7 mouse cellular contexts compared by ENCODE assay signal in genomic region chr1:139421521-139421874, GRCm38 (mm10). TPM values are rescaled to one million over a fixed set of nuclear protein-coding genes. Genes with fewer than 3 reads are reported as not detected.
DNase-seq lines count a peak whose midpoint lies in the region; ATAC-seq and TF ChIP-seq lines count a peak whose summit lies in the region.

No protein-coding gene starts in this region.

- no peak; the same call in 1 of the 2 replicates for ATAC-seq in neural tube, embryonic 11.5 days (ENCODE audit: insufficient read depth, low FRiP score, low TSS enrichment)
- ATAC-seq in forebrain, embryonic 11.5 days (replicated peaks; ENCODE audit: low FRiP score) = peak; percentile 32
- ATAC-seq in limb, embryonic 14.5 days (ENCODE audit: low FRiP score, low read depth) = peak; percentile 8; the same call in 1 of the 2 replicates
- no peak for ATAC-seq in stomach, embryonic 15.5 days (ENCODE audit: insufficient read depth, low FRiP score, low read depth)

- H3K4me3 ChIP-seq in neural tube, embryonic 11.5 days (ENCODE audit: low read depth, low read length) = peak overlapping the region; percentile 88
- peak overlapping the region; percentile 80 for H3K4me3 ChIP-seq in forebrain, embryonic 11.5 days (ENCODE audit: low read depth, low read length)
- H3K4me3 ChIP-seq in limb, embryonic 14.5 days (replicated peaks; ENCODE audit: low read length) = peak overlapping the region; percentile 87
- peak overlapping the region; percentile 78 for H3K4me3 ChIP-seq in stomach, embryonic 15.5 days (replicated peaks)

- H3K9me3 ChIP-seq in neural tube, embryonic 11.5 days (ENCODE audit: control insufficient read depth, low read length) = no peaks in the 10 kb centered on the region
- no peaks in the 10 kb centered on the region for H3K9me3 ChIP-seq in forebrain, embryonic 11.5 days (ENCODE audit: control insufficient read depth, low read length)
- no peaks in the 10 kb centered on the region for H3K9me3 ChIP-seq in limb, embryonic 14.5 days (ENCODE audit: control insufficient read depth, low read length)
- no peaks in the 10 kb centered on the region for H3K9me3 ChIP-seq in stomach, embryonic 15.5 days

- H3K27me3 ChIP-seq in neural tube, embryonic 11.5 days (ENCODE audit: control insufficient read depth, insufficient read depth, low read length) = no peaks in the 10 kb centered on the region
- no peaks in the 10 kb centered on the region for H3K27me3 ChIP-seq in forebrain, embryonic 11.5 days (ENCODE audit: control insufficient read depth, insufficient read depth, low read length)
- no peaks in the 10 kb centered on the region for H3K27me3 ChIP-seq in limb, embryonic 14.5 days (ENCODE audit: control insufficient read depth, insufficient read depth, low read length)
- H3K27me3 ChIP-seq in stomach, embryonic 15.5 days (replicated peaks) = no peaks in the 10 kb centered on the region

- no peak for TF ChIP-seq POLR2A in limb, embryonic 14.5 days (IDR thresholded peaks at IDR 0.05; ENCODE audit: borderline replicate concordance, extremely low read depth, insufficient read depth, insufficient read length)

- H3K27ac ChIP-seq in neural tube, embryonic 11.5 days (ENCODE audit: low read depth, low read length) = no peak overlapping the region
- no peak overlapping the region for H3K27ac ChIP-seq in forebrain, embryonic 11.5 days (ENCODE audit: low read depth, low read length)
- peak overlapping the region; percentile 87; the same call in 1 of the 2 replicates for H3K27ac ChIP-seq in limb, embryonic 14.5 days (replicated peaks; ENCODE audit: low read depth, low read length)
- no peak overlapping the region for H3K27ac ChIP-seq in stomach, embryonic 15.5 days

- WGBS in neural tube, embryonic 11.5 days = 4% methylated on average over 8 of the region's 8 CpGs
- 10% methylated on average over 8 of the region's 8 CpGs for WGBS in forebrain, embryonic 11.5 days
- 3% methylated on average over 8 of the region's 8 CpGs for WGBS in limb, embryonic 14.5 days
- 3% methylated on average over 8 of the region's 8 CpGs for WGBS in stomach, embryonic 15.5 days

- peak overlapping the region; percentile 96 for H3K9ac ChIP-seq in neural tube, embryonic 11.5 days (ENCODE audit: low read length)
- peak overlapping the region; percentile 96 for H3K9ac ChIP-seq in forebrain, embryonic 11.5 days (ENCODE audit: low read length)
- peak overlapping the region; percentile 95 for H3K9ac ChIP-seq in limb, embryonic 14.5 days (ENCODE audit: low read depth, low read length, severe bottlenecking)
- peak overlapping the region; percentile 84; the same call in 1 of the 2 replicates for H3K9ac ChIP-seq in stomach, embryonic 15.5 days

- peaks cover 21% of the 10 kb centered on the region for H3K4me1 ChIP-seq in neural tube, embryonic 11.5 days (ENCODE audit: control insufficient read depth, insufficient read depth, low read length)
- peaks cover 13% of the 10 kb centered on the region for H3K4me1 ChIP-seq in forebrain, embryonic 11.5 days (replicated peaks; ENCODE audit: control insufficient read depth, insufficient read depth, low read length)
- H3K4me1 ChIP-seq in limb, embryonic 14.5 days (ENCODE audit: control insufficient read depth, insufficient read depth, low read length) = peaks cover 24% of the 10 kb centered on the region
- H3K4me1 ChIP-seq in stomach, embryonic 15.5 days = peaks cover 22% of the 10 kb centered on the region

- H3K4me2 ChIP-seq in neural tube, embryonic 11.5 days (ENCODE audit: low read depth) = peak overlapping the region; percentile 81
- H3K4me2 ChIP-seq in forebrain, embryonic 11.5 days (ENCODE audit: low read depth, low read length, severe bottlenecking) = peak overlapping the region; percentile 73
- H3K4me2 ChIP-seq in limb, embryonic 14.5 days (replicated peaks; ENCODE audit: low read depth, low read length, severe bottlenecking) = peak overlapping the region; percentile 70
- H3K4me2 ChIP-seq in stomach, embryonic 15.5 days = peak overlapping the region; percentile 65

- no peaks in the 10 kb centered on the region for H3K36me3 ChIP-seq in neural tube, embryonic 11.5 days (ENCODE audit: control insufficient read depth, insufficient read depth, low read length)
- H3K36me3 ChIP-seq in forebrain, embryonic 11.5 days (ENCODE audit: control insufficient read depth, insufficient read depth, low read length) = no peaks in the 10 kb centered on the region
- H3K36me3 ChIP-seq in limb, embryonic 14.5 days (ENCODE audit: control insufficient read depth, insufficient read depth, low read length) = 0 out of 2 replicates have a peak, but pooled peaks cover 2% of the 10 kb centered on the region
- H3K36me3 ChIP-seq in stomach, embryonic 15.5 days = no peaks in the 10 kb centered on the region

- no peak for DNase-seq in neural tube, embryonic 11.5 days (ENCODE audit: low spot score)
- no peak for DNase-seq in neural tube, embryonic 10.5 days (ENCODE audit: extremely low spot score, low spot score)
- DNase-seq in forebrain, embryonic 11.5 days (ENCODE audit: low spot score) = no peak
- DNase-seq in limb, embryonic 14.5 days (ENCODE audit: low spot score) = no peak
- DNase-seq in frontal cortex, adult 2 months (ENCODE audit: extremely low spot score in 1 of 2, low spot score in 1 of 2) = no peak
- no peak for DNase-seq in right cerebral cortex, postnatal 14 days

RNA-seq across cellular contexts. Expression of gene Zbtb41, which starts 0.6 kb away (rescaled TPM):
- polyA plus RNA-seq in neural tube, embryonic 11.5 days (2014; fragmentation: Nextera tagmentation; extraction: Ambion mirVana) = 19.4 and 19.6 TPM in 2 replicates
- 18.3 and 21.0 TPM in 2 replicates for polyA plus RNA-seq in forebrain, embryonic 11.5 days (2014; fragmentation: Nextera tagmentation; extraction: Ambion mirVana)
- polyA plus RNA-seq in limb, embryonic 14.5 days (2012; rRNA removed) = 7.0 and 7.8 TPM in 2 replicates
- 12.8 and 15.1 TPM in 2 replicates for polyA plus RNA-seq in limb, embryonic 14.5 days (2014; fragmentation: Nextera tagmentation; extraction: Ambion mirVana)
- polyA plus RNA-seq in stomach, embryonic 15.5 days (2015; fragmentation: Nextera tagmentation; extraction: Ambion mirVana) = 7.8 and 8.7 TPM in 2 replicates
- polyA plus RNA-seq in frontal cortex, adult 2 months (2012; rRNA removed) = 8.2 and 9.0 TPM in 2 replicates

RNA-seq across cellular contexts. Expression of gene Aspm, which starts 33.1 kb away (rescaled TPM):
- polyA plus RNA-seq in neural tube, embryonic 11.5 days (2014; fragmentation: Nextera tagmentation; extraction: Ambion mirVana) = 23.7 and 24.1 TPM in 2 replicates
- 33.1 and 34.3 TPM in 2 replicates for polyA plus RNA-seq in forebrain, embryonic 11.5 days (2014; fragmentation: Nextera tagmentation; extraction: Ambion mirVana)
- 8.0 and 10.9 TPM in 2 replicates for polyA plus RNA-seq in limb, embryonic 14.5 days (2012; rRNA removed)
- 16.3 and 18.2 TPM in 2 replicates for polyA plus RNA-seq in limb, embryonic 14.5 days (2014; fragmentation: Nextera tagmentation; extraction: Ambion mirVana)
- 12.9 and 13.7 TPM in 2 replicates for polyA plus RNA-seq in stomach, embryonic 15.5 days (2015; fragmentation: Nextera tagmentation; extraction: Ambion mirVana)
- 0.28 and 0.34 TPM in 2 replicates for polyA plus RNA-seq in frontal cortex, adult 2 months (2012; rRNA removed)

RNA-seq across cellular contexts. Expression of gene Crb1, which starts 44.6 kb away (rescaled TPM):
- polyA plus RNA-seq in neural tube, embryonic 11.5 days (2014; fragmentation: Nextera tagmentation; extraction: Ambion mirVana) = 2.3 and 2.5 TPM in 2 replicates
- polyA plus RNA-seq in forebrain, embryonic 11.5 days (2014; fragmentation: Nextera tagmentation; extraction: Ambion mirVana) = 2.0 and 2.1 TPM in 2 replicates
- 0.04 and 0.05 TPM in 2 replicates for polyA plus RNA-seq in limb, embryonic 14.5 days (2012; rRNA removed)
- not detected in 2 replicates for polyA plus RNA-seq in limb, embryonic 14.5 days (2014; fragmentation: Nextera tagmentation; extraction: Ambion mirVana)
- polyA plus RNA-seq in stomach, embryonic 15.5 days (2015; fragmentation: Nextera tagmentation; extraction: Ambion mirVana) = 0.12 and 0.15 TPM in 2 replicates
- 0.23 and 0.34 TPM in 2 replicates for polyA plus RNA-seq in frontal cortex, adult 2 months (2012; rRNA removed)

Comparison
In these comparisons a context has a peak if more than half of its experiments do, and no peak if none do; other contexts are left out.
1. ATAC-seq: peak in forebrain, embryonic 11.5 days (single experiment) and limb, embryonic 14.5 days (single experiment); none in neural tube, embryonic 11.5 days (single experiment) and stomach, embryonic 15.5 days (single experiment).
2. Peak in every context shown above with its lines, with median percentiles within 50 percentile points of each other: H3K4me2 ChIP-seq, H3K4me3 ChIP-seq and H3K9ac ChIP-seq.